Mouse (Mus musculus) frontal cortex, postnatal 36 days (tissue): ENCODE measurements around the gene AU041133.
"Not testable (repeated sequence)": the region's sequence is repeated elsewhere in the genome, so short reads cannot be mapped to it uniquely, and the experiment has no call there.

Source experiments
- DNase-seq, 2 experiments: peaks; one replicate each; pipeline ENCODE4 v3.0.0; 2022; ENCODE audit warnings: low spot score in 2 of 2

Gene AU041133

DNA sequence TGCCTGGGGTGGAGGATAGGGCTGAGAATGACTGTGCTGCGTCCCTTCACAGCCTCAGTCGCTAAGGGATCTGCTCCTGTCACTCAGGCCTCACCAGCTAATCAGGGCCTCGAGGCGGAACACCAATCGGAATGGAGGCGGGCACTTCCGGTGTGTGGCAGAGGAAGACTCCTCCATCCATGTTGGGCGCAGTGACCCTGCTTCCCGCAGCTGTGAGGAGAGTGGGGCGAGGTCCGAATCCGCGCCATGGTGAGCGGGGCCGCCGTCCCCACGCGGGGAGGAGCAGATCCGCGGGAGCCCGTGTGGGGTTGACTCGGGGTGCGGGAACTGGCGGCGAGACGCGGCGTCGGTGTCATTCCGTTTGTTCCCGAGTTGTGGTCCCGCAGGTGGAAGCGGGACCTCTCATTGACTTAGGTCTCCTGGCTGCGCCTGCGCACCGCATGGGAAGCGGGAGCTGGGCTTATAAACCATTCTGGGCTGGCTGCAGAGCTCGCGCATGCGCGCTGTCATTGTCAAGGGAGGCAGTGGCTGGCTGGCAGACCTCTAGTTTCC lies at the start of gene AU041133:
Gene AU041133 (plus strand): TSS at position 164 of the 552 bp plus-strand sequence.
- DNase-seq = peak; percentile 90 to 93

DNA sequence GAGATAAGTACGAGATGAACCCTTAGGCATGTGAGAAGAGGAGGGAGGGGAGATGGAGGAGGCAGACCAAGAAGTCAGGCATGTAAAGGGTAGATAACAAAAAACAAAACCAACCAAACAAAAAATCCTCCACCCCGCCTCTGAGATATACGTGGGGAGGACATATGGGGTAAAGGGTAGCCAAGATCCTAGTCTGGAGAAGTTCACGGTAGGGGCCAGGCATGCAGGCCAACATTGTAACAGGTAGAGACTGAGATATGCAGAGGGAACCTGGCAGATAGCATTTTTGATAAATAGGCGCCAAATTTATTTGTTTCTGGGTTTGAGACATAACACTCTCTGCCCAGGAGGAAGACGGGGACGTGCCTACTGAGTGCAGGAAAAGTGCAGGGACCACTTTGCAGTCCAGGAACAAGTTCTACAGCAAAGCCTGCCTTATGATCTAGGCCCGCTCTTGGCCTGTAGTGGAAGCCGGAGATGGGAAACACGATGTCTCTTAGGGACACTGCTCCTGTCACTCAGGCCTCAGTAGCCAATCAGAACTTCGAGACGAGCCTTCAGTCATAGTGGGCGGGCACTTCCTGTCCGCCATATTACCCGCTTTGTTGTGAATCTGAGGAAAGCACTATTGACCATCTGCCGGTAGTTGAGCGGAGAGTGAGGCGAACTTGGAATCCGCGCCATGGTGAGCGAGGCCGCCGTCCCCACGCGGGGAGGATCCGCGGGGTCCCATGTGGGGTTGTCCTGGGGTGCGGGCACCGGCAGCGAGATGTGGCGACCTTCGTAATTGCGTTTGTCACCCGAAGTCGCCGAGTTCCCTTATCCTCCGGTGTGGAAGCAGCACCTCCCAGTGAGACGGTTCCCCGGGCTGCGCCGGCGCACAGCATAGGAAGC lies 44.8 kb upstream of the AU041133 start, which contains the start of gene BC024063:
Gene BC024063 (plus strand): TSS at position 626 of the 894 bp plus-strand sequence.
- DNase-seq = peak; percentile 70 to 83

DNA sequence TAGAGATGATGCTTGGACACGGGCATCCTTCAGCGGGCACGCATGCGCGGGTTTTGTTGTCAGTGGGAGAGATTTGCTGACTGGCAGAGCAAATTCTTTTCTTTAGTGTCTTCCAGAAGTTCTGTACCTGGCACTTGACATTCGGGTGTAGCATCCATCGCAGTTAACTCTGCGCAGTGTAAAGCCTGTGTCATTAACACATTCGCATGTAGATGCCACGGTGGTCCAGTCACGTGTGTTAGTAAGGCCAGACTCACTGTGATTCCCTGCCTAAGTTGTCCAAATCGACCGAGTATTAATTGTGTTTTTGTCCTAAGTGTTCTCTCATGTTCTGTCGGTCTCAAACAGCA lies 44.2 kb upstream of the AU041133 start:
- not testable (repeated sequence) for DNase-seq

DNA sequence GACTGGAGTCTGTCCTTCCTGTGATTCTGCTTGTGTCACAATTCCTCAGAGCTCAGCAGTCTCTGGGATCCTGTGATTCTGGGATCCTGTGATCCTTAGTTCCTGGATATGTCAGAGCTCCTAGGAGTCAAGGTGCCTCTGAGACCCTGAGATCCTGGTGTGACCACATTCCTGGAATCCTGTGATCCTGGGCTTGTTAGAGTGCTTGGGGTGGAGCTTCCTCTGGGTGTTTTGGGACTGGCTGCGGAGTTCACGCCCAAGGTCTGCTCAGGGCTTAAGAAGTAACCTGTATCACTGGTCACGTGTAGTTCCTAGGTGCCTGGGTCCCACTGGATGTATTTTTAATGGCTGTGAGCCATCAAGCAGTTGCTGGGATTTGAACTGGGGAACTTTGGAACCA lies 10.6 kb upstream of the AU041133 start:
- no peak for DNase-seq

DNA sequence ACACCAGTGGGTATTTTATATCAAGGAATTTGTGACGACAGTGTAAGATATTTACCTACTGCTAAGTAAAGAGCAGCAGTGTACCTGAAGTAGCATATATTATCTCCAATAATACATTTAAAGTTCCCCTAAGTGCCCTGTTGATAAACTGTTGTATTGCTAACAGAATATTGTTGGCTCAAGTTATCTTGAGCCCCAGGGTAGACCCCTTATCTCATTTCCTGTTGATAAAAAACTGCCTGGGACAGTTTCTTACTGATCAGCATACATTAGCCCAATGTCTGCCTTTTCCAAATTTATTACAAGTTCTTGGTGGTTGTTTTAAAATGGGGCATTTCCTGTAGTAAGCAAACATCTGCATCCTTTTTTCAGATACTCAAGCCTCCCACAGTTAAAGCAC lies 17.5 kb downstream of the AU041133 start:
- DNase-seq = no peak

DNA sequence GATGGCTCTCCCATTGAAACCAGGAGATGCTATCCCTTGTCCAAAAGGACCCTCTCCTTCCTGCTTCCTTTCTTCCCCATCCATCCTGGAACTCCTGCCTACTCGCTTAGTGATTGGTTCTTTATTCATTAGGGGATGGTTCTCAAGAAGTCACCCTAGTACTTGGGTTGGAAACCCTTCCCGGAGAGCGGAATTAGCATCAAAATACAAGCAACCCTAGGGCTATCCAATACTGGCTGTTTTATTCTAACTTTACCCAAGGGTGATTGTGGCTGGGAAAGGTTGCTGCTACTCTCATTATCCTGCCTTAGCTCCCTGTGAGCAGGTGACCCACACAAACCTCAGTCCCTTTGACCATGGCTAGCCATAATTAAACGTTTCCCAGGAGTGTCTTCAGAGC lies 19.8 kb downstream of the AU041133 start:
- no peak for DNase-seq

DNA sequence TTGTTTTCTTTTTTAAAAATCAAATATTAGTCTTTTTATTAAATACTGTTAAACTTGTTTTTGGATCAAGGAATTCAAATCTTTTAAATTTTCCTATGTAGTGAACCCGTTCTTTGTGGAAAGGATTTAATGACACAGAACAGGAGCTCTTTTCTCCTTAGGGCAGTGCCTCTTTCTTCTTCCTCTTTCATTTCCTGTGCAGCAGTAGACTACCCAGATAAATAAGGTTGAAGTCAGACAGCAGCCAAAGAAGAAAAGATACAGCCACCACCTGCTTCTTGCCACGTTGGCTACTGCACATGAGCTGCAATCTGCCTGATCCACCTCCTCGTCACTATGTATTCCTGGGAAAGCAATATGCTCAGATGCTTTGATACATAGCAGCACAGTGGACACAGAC lies 40.0 kb downstream of the AU041133 start:
- no peak for DNase-seq

DNA sequence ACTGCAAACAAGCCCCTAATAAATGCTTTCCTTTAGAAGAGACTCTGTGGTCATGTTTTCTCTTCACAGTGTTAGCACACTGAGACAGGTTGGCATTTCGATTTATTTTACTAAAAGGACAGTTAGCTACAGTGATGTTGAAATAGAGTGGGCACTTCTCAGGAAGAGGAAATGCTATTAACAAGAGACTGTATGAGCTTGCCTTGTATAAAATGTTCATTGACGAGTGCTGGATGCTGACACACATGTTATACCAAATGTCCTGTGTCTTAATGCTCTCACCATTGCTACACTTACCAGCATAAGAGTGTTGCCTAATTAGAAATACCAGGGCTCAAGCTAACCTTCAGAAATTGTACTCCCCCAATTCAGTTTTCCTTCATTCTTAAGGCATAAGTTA lies 42.0 kb downstream of the AU041133 start:
- no peak for DNase-seq

DNA sequence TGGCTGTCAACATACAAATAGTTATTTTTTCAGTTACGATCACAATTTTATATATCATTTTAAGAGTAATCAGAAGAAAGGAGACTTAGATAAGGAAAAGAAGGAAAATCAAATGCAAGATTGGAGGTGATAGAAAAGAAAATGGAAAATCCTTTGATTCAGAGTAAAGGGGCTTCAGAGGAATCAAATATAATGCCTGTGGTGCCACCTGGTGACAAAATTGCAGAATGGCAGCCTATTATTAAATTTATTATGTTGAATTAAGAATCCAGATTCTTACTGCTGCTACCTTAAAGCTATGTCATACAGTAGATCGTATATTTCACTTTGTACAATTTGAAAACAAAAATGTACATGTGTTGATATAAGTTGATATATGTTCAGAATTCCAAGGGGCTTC lies 43.0 kb downstream of the AU041133 start:
- DNase-seq = no peak

DNA sequence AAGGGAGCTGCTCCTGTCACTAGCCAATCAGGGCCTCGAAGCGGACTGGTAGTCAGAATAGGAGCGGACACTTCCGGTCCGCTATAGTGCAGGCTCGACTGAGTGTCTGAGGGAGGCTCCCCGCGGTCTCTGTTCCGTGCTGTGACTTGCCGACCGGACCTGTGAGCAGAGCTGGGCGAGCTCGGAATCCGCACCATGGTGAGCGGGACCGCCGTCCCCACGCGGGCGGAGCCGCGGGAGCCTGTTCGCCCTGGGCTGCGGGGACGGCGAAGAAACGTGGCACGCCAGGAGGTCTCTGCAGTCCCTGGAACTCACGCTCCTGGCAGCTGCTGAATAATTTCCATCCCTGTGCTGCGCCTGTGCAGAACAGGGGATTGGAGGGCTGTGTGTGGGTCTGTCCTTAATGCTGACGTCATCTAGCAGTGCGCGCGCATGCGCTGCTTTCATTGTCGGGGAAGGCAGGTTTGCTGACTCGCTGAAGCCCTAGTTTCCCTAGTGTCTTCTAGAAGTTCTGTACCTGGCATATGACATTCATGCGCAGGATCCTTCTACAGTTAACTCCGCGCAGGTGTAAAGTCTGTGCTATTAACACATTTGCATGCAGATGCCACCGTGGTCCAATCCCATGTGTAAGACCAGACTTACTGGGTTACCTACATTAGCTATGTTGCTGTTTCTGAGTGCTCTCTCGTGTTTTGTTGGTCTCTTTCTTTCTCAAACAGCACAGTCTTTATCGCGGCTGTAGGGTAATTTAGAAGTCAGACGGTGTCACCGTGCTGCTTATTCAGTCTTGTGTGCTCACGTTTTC lies 50.6 kb downstream of the AU041133 start:
- peak; percentile 84 to 90 for DNase-seq
